Mouse (Mus musculus) C2C12 (cell line): ENCODE data around the gene Kcnj16.

Source experiments
- CEBPB ChIP-seq: IDR thresholded peaks from one replicate; pipeline ENCODE4 v1.6.1; 2011; ENCODE audit warnings: low read depth, mild to moderate bottlenecking, control low read depth, moderate library complexity
- CTCF ChIP-seq: IDR thresholded peaks from one replicate; pipeline ENCODE4 v1.5.1; 2011; ENCODE audit not compliant: control insufficient read depth, insufficient read depth, insufficient read length
- FOSL1 ChIP-seq: IDR thresholded peaks from one replicate; pipeline ENCODE4 v1.8.0; 2011; ENCODE audit warnings: mild to moderate bottlenecking, low read length; ENCODE audit not compliant: poor library complexity, insufficient read depth, severe bottlenecking
- MAX ChIP-seq: IDR thresholded peaks from one replicate; pipeline ENCODE4 v1.6.1; 2011; ENCODE audit warnings: mild to moderate bottlenecking, control low read depth
- MYOD1 ChIP-seq: IDR thresholded peaks from one replicate; pipeline ENCODE4 v1.6.1; 2011; ENCODE audit warnings: low read depth; ENCODE audit not compliant: control insufficient read depth, insufficient read length
- MYOG ChIP-seq: IDR thresholded peaks from one replicate; pipeline ENCODE4 v1.6.1; 2011; ENCODE audit not compliant: control insufficient read depth, insufficient read length; ENCODE audit errors: extremely low read depth
- USF1 ChIP-seq: IDR thresholded peaks from one replicate; pipeline ENCODE4 v1.6.1; 2011; ENCODE audit warnings: low read depth, mild to moderate bottlenecking, control low read depth, moderate library complexity

DNA sequence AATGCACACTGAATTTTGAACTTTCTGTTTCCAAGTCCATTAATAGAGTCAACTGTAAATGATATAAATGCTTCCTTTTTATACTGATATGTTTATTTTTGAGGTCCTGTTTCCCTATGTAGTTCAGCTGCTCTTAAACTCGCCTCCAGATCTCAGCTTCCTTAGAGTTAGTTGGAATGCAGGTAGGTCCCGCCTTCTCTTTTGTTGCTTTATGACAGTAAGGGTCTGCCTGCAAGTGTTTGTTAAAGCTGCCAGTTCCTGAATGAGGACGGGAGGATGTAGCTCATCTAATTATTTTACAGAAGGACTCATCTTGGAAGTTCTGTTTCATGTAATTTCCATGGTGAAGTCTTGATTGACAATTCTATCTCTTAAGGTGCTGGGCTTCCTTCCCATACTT, 25.6 kb upstream of the Kcnj16 start:
- TF ChIP-seq CTCF (no peak), MYOD1 (no peak), MAX (no peak), USF1 (no peak), CEBPB (no peak), MYOG (no peak), FOSL1 (no peak)
